Mouse (Mus musculus): ENCODE measurements around the gene Crhr1. TPM values are rescaled to one million over a fixed set of nuclear protein-coding genes. Genes with fewer than 3 reads are reported as not detected.

Gene Crhr1
- polyA plus RNA-seq, 1 experiment, result not detected

- no peak for DNase-seq (ENCODE audit: low read depth, low spot score)
- 69% methylated on average over 15 of the region's 15 CpGs for WGBS
Measured at GRCm38 (mm10) chr11:104130721-104131647, 1.7 kb upstream of the Crhr1 start.

GRCm38 (mm10) chr11:104131756-104132155, 899 bp upstream of the Crhr1 start:
- 2% methylated on average over 21 of the region's 21 CpGs for WGBS
- DNase-seq (ENCODE audit: low read depth, low spot score), result no peak

- DNase-seq (ENCODE audit: low read depth, low spot score), result no peak
- WGBS, result 4% methylated on average over 47 of the region's 47 CpGs
Measured at GRCm38 (mm10) chr11:104133442-104133983, 858 bp downstream of the Crhr1 start.

GRCm38 (mm10) chr11:104138976-104139375, 6.3 kb downstream of the Crhr1 start:
- no peak for DNase-seq (ENCODE audit: low read depth, low spot score)

GRCm38 (mm10) chr11:104144930-104145329, 12.3 kb downstream of the Crhr1 start:
- 100% methylated on average over 1 of the region's 1 CpGs for WGBS
- no peak for DNase-seq (ENCODE audit: low read depth, low spot score)

More at GRCm38 (mm10) chr11:104138976-104139375, 6.3 kb downstream of the Crhr1 start:
- 66% methylated on average over 3 of the region's 3 CpGs for WGBS

GRCm38 (mm10) chr11:104148787-104149186, 16.1 kb downstream of the Crhr1 start:
- WGBS, result 76% methylated on average over 7 of the region's 7 CpGs

GRCm38 (mm10) chr11:104150911-104151310, 18.3 kb downstream of the Crhr1 start:
- DNase-seq (ENCODE audit: low read depth, low spot score), result no peak
- 67% methylated on average over 5 of the region's 5 CpGs for WGBS

More at GRCm38 (mm10) chr11:104148787-104149186, 16.1 kb downstream of the Crhr1 start:
- no peak for DNase-seq (ENCODE audit: low read depth, low spot score)

GRCm38 (mm10) chr11:104154332-104154731, 21.7 kb downstream of the Crhr1 start:
- DNase-seq (ENCODE audit: low read depth, low spot score), result no peak
- WGBS, result 63% methylated on average over 4 of the region's 4 CpGs

GRCm38 (mm10) chr11:104154820-104155635, 22.4 kb downstream of the Crhr1 start:
- 40% methylated on average over 9 of the region's 9 CpGs for WGBS
- no peak for DNase-seq (ENCODE audit: low read depth, low spot score)

GRCm38 (mm10) chr11:104155899-104156298, 23.2 kb downstream of the Crhr1 start:
- no peak for DNase-seq (ENCODE audit: low read depth, low spot score)

GRCm38 (mm10) chr11:104156391-104156790, 23.7 kb downstream of the Crhr1 start:
- no peak for DNase-seq (ENCODE audit: low read depth, low spot score)
- 49% methylated on average over 3 of the region's 3 CpGs for WGBS

GRCm38 (mm10) chr11:104157603-104158259, 25.1 kb downstream of the Crhr1 start:
- DNase-seq (ENCODE audit: low read depth, low spot score), result no peak
- WGBS, result 8% methylated on average over 23 of the region's 23 CpGs

- 8% methylated on average over 17 of the region's 17 CpGs for WGBS
- no peak for DNase-seq (ENCODE audit: low read depth, low spot score)
Measured at GRCm38 (mm10) chr11:104158260-104158907, 25.7 kb downstream of the Crhr1 start.

GRCm38 (mm10) chr11:104159769-104160272, 27.2 kb downstream of the Crhr1 start:
- WGBS, result 69% methylated on average over 4 of the region's 4 CpGs
- DNase-seq (ENCODE audit: low read depth, low spot score), result no peak

GRCm38 (mm10) chr11:104161153-104161552, 28.5 kb downstream of the Crhr1 start:
- 69% methylated on average over 5 of the region's 5 CpGs for WGBS
- no peak for DNase-seq (ENCODE audit: low read depth, low spot score)

GRCm38 (mm10) chr11:104164257-104164656, 31.6 kb downstream of the Crhr1 start:
- 85% methylated on average over 10 of the region's 10 CpGs for WGBS
- no peak for DNase-seq (ENCODE audit: low read depth, low spot score)

- no peak for DNase-seq (ENCODE audit: low read depth, low spot score)
Measured at GRCm38 (mm10) chr11:104171281-104171781, 38.7 kb downstream of the Crhr1 start.

GRCm38 (mm10) chr11:104178893-104179292, 46.2 kb downstream of the Crhr1 start:
- 18% methylated on average over 7 of the region's 7 CpGs for WGBS

More at GRCm38 (mm10) chr11:104171281-104171781, 38.7 kb downstream of the Crhr1 start:
- WGBS, result 35% methylated on average over 12 of the region's 12 CpGs

GRCm38 (mm10) chr11:104179804-104180203, 47.1 kb downstream of the Crhr1 start:
- no peak for DNase-seq (ENCODE audit: low read depth, low spot score)
- WGBS, result 63% methylated on average over 5 of the region's 5 CpGs

More at GRCm38 (mm10) chr11:104178893-104179292, 46.2 kb downstream of the Crhr1 start:
- DNase-seq (ENCODE audit: low read depth, low spot score), result no peak

All from large intestine, adult 2 months (tissue).